Mouse (Mus musculus) heart, adult 18-20 months (tissue): ENCODE measurements around the gene Tbx21. TPM values are rescaled to one million over a fixed set of nuclear protein-coding genes. Genes with fewer than 3 reads are reported as not detected.

Source experiments
- DNase-seq, 2 experiments: peaks; one replicate each; pipeline ENCODE4 v3.0.0; 2021 to 2022; ENCODE audit warnings: mixed read lengths in 1 of 2
- long read RNA-seq, 2 experiments: library from polyadenylated mRNA; stranded (forward); transcript quantifications; one replicate each; pipeline ENCODE4 v2.0.0; 2021
- total RNA-seq, 2 experiments: library from RNA; stranded (reverse); gene quantifications; 2 replicates each; pipeline ENCODE4 v1.2.3; 2021

The Tbx21 gene
- under 1 TPM; 0.10 to 0.41 TPM for total RNA-seq
- long read RNA-seq, experiment 1, result 0 reads
- long read RNA-seq, experiment 2, result 0 reads

DNA sequence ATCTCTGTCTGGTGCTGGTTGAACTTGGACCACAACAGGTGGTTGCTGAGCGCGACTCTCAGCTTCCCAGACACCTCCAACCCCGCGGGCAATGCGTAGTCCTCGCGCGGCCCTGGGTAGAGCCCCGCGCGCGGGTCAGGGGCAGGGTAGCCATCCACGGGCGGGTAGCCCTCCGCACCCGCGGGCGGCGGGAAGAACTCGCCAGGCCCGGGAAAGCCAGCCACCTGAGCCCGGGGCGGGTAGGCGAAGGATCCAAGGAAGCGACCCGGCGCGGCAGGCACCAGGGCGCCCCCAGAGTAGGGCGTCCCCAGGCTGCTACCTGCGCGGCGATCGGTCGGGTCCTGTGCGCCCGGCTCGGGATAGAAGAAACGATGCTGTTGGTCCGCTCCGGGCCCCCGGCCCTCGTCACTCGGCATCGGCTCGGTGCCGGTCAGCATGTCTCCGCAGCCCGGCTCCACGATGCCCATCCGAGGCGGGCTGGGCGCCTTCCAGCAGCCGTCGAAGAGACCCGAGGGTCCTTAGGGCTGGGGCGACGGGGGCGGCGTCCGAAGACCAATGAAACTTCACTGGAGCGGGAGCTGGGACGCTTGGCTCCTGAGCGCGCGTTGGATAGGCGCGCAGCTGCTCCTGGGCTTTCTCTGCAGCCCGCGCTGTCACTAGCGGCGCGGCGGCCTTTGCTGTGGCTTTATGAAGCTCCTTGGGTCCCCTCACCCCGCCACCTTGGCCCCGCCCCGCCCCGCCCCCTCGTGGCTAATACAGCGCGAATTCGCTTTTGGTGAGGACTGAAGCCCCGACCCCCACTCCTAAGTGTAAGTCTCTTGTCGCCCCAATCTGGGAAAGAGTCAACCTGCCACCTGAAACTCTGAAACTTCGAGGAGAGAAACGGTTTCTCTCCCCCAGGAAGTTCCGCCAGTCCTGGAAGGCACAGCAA, at the start of gene Tbx21:
Tbx21 (minus strand) TSS at position 661 of the 931 bp plus-strand sequence.
- no peak for DNase-seq

DNA sequence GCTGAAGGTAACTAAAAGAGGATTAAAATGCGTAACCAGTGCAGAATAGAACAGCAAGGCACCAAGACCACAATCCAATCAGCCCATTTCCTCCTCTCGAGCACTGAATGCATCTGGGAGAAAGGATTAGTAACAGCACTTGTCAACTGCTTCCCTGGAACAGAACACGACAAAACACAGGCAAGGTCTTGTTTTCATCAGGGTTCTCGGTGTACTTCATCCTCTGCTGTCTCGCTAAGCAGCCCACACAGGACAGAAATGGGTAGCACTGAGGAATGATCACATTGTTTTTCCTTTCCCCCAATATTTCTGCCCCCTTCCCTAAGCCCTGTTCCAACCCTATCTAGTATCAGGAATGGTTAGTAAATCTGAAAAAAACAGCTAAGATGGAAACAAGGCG, 45.2 kb upstream of the Tbx21 start:
- DNase-seq, result no peak

DNA sequence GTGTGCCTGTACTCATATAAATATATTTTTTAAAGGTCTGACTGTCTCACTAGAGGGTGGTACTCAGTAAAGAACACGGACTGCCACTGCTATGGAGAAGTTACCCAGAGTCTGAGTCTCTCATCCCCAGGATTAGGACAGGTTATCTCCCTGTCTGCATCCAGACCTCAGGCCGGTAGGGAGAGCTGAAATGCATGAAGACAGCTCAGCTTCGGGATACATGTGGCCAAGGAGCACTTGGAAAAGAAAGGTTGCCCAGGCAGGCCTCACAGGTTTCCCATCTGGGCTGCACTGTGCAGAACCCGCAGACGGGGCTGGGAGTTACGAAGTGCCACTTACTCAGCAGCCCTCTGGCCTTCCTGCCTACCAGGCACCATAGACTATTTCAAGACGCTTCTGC, 41.9 kb upstream of the Tbx21 start:
- no peak for DNase-seq

DNA sequence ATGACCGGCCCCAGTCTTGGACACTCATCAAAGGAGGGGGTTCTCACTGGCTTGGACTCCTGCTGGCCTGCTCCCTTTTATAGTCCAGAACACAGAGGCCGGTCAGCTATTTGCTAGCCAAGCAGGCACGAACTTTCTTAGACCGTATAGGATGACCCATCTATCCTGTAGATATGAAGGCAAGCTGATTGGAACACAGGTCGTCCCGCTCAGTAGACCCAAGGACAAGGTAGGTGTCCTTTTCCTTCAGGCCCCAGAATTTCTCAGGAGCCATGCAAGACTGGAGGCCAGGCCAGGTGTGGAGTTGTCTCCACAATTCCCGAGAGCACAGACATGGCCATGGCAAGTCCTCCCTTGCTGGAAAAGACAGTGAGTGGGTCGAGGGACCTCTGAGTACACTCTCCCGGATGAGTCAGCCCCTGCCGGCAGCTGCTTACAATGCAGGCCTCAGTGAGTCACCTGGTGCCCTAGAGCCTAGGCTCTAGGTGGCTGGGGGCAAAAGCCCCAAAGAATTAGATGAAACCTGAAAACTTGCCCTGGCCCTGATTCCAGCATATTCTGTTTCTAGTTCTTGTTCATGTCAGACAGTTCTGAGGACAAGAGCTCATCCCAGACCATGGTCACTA, 37.6 kb upstream of the Tbx21 start:
- no peak for DNase-seq

DNA sequence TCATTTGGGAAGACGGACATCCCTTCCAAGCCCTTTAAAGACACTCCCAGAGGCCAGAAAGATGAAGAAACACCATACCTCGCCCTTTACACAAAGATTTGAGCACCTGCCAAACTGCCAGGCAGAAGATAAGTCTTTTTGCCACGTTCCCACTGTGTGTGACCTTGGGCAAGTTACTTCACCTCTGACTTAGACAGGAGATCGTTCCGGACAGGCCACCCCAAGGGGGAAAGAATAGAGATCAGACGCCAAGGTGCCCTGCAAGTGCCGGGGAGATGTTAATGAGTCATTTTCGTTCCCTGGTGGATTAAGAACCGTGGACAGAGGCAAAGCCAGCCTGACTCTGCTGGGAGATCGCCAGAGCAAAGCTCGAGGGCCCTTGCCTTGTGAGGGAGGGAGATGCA, 36.9 kb upstream of the Tbx21 start:
- DNase-seq, result peak; percentile 51 to 65

DNA sequence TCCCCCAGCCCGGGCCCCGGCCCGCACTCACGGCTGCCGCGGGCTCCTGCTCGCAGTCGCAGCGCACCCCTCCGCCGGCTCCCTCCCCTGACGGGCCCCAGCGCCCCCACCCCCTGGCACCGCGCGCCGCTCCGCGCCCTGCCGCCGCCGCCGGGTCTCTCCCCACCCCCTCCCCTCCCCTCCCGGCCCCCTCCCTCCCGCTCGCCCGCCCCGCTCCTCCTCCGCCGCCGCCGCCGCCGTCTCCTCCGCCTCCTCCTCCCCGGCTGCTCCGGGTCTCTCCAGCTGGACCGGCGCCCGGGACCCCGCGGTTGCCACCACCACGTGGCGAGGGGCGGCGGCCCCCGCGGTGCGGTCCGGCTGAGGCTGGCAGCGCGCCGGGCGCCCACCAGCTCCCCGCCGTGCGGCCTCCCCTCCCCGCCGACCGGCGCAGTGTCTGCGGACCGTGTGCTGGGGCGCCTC, 36.2 kb upstream of the Tbx21 start, which contains the start of gene Tbkbp1:
Tbkbp1 (minus strand) TSS at position 153 of the 459 bp plus-strand sequence.
- DNase-seq, result peak; percentile 34 to 41

DNA sequence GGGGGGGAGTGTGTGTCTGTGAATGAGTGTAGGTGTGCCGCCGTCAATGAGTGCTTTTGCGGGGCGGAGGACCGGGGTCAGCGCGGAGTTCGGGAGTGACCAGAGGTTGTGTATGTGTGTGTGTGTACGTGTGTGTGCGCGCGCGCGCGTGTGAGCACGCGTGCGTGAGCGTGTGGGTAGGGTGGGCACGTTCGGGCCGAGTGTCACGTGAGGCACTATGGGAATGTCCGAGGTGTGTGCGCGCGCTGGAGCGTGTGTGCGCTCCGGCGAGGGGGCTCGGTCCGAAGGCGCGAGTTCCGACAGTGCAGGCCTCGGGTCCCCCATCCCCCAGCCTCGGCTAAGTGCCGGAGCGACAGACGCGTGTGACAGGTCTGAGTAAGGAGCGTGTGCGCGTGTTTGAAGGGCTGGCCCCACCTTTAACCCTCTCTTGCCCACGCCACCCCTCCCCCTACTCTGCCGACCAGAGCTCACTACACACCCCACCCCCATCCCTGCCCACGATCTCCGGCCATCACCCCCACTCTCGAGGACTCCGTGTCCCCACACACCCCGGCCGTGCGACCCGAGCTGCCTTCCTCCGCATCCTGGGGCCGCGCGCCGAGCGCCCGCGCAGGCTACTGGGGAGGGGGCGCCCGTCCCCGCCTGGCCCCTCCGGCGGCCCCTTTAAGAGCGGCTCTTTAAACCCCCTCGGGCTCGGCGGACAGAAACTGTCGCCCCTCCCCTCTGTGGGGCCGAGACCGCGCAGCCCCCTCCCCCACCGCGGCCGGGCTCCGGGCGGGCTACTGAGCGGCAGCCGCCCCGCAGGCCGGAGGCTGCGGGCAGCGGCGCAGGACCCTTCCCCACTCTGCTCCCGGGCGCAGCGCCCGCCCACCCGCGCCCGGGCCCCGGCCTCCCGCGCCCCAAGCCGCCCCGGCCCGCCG, 35.5 kb upstream of the Tbx21 start:
- peak; percentile 74 for DNase-seq

DNA sequence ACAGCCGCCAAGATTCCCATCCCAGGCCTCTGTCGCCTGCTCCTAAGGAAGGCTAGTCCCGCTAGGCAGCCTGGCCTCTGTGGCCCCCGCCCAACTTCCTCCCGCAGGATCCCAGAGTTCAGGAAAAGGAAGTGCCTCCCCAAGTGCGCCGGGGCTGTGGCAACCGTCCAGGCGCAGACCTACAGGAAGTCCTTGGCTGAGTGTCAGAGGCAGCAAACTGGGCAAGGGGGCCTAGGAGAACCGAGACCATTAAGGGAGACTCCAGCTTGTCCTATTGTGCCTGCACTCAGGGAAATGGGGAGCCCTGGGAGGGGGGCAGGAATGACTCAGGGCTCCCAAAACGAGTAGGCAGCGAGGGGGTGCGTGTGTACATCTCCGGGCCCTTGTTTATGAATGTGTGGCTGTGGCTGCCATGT, 34.9 kb upstream of the Tbx21 start:
- peak; percentile 86 to 94 for DNase-seq

DNA sequence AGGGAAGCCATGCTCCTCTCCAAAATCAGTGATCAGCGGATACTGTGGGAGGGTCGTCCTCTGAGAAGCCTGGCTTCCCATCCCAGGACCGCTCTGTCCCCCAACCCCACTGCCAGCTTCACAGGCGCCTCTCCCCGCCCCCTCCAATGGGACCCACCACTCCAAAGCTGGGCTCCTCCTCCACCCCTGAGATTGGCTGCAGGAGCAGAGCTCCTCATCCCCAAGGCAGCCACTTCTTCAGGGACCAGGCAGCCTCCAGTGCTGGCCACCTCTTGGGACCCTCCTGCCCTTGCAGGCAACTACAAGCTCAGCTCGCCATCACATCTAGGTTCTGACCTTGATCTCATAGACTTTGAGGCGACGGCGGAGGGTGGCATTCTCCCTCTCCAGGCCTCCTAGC, 33.9 kb upstream of the Tbx21 start:
- no peak for DNase-seq

DNA sequence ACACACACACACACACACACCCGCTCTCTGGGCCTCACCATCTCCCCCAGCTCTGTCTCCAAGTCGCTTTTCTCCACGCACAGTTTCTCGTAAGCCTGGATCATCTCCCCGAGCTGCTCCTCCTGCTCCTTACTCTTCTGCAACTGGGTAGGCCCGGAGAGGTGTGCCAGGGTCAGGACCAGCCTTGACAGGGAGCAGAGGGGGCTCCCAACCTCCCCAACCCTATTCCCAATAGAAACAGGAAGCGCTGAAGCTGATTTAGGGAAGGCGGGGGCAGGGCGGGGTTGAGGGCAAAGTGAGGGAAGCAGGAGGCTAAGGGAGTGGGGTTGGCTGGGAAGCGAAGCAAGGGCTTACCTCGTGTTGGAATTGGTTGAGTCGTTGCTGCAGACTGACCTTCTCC, 33.5 kb upstream of the Tbx21 start:
- DNase-seq, result peak; percentile 24 to 37

DNA sequence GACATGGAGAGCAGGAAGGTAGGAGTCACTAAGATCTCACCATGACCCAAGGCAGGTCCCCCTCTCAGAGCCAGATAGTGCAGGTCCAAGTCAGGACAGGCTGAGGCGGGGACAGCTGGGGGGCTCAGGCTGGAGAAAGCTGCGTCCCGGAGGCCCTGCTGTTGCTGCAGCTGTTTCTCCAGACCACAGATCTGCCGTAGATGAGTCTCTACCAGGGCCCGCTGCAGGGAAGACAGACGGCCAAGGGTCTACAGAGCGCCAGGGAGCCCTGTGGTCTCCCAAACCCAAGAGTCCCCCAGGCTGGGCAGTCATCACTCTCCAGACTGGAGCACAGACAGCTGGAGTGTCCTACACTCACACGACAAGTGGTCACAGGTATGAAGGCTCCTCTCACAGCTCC, 32.2 kb upstream of the Tbx21 start:
- DNase-seq, result no peak

DNA sequence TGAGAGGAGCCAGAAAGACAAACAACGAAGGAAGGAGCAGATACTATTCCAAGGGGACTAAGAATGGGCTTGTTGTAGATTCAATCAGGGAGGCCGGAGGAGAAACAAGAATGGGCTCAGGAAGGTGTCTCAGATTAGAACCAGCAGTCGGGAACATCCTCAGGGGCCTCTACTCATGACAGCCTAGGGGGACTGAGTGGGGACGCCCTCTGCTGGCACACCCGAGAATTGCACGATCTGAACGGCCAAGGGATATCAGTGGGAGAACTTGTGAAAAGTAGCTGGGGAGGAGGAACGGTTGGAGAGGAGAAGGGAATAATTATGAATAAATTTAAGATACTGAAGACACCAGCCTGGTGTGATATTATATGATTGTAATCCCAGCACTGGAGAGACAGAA, 31.6 kb upstream of the Tbx21 start:
- peak; percentile 63 to 84 for DNase-seq

DNA sequence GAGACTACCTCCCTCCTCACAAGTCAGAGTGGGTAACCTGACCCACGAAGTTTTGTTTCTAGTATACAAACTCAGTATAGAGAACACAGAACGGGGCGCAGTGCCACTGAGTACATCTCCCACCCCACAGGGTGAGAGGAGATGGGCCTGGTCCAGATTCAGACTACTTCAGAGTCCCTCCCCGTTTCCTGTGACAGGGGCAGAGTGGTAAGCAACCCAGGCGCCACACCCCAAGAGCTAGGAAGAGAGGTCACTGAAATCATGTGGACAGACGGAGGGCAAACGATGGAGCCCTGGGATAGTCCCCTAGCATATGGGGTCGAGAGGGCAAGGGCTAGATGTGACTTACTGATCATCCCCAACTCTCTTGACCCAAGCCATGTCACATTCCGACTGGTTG, 30.8 kb upstream of the Tbx21 start:
- no peak for DNase-seq

DNA sequence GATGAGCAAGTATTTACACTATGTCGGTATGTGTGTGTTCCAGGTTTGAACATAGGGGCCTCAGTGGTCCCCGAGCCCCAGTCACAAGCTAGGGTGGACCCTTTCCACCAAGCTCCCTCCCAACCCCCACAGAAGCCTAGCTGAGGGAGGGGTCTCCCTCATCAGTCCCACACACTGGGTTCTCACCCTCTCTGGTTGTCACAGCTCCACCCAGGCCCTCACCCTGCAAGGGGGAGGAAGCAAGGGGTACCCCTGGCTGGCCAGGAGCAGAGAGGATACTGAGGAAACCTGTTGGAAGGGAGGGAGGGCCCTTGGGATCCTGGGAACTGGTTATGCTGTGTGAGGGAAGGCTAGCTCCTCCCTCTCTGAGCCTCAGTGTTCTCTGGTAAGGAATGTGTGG, 30.2 kb upstream of the Tbx21 start:
- no peak for DNase-seq

DNA sequence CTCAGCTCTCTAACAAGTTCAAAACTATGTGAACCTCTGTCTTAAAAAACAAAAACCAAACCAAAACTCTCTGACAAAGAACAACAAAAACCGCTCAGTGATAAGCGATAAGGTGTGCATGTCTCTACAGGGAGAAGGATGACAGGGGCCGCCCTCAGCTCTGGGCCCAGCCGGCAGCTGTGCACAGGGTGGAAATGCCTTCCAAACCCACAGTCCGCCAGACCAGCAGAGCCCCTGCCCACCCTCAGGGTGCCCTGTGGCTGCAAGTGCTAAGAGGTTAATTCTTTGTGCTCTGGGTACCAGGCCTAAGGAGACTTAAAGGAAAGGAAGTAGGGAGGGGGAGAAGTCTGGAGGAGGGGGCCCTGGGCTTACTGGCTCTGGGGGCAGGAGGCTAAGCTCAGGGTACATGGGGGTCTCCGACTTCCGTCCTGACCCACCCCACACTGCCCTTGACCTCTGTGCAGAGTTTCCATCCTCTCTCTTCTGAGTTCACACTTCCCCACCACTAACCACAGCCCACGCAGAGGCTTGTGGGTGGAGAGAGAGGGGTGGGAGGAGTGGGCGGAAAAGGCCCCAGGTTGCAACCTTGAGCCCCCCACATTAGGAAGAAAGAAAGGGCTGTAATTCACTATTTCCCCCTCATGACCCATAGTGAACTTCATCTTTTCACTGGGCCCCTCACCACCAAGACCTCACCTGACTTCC, 28.2 kb upstream of the Tbx21 start:
- no peak for DNase-seq

DNA sequence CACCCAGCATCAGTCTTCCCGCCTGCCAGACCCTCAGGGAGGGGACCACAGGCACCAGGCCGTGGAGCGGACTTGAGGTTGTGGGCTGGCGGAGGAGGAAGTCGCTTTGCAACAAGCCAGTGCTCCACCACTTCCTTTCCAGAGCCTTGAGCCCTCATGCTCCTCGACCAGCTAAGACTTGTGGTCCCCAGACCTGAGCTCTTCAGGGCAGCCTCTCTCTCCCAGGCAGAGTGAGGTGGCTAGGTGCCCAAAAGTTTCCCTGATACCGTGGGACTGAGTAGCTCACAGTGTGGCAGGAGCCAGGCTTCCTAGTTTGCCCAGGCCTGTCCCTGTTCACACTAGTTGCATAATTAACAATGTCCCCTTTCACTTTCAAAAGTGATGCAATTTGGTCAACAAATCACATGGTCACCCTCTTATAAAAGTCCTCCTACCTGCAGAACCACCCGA, 27.1 kb upstream of the Tbx21 start:
- peak; percentile 34 to 63 for DNase-seq

DNA sequence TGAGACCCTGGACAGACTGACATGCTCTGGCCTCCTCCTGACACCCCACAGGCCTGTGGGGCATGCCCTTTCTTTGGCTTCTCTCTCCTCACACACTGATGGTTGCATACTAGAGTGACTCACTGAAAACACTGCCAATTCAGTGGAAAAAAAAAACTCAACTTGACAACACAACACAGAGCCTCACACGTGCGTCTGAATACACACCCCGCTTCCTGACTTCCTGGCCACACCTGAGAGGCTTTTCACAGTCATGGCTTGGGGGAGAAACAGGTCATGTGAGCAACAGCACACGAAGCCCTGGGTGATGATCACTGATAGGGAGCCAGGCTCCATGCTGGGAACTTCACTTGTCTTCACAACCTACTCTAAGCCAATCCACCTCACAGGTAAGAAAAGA, 25.7 kb upstream of the Tbx21 start:
- no peak for DNase-seq

DNA sequence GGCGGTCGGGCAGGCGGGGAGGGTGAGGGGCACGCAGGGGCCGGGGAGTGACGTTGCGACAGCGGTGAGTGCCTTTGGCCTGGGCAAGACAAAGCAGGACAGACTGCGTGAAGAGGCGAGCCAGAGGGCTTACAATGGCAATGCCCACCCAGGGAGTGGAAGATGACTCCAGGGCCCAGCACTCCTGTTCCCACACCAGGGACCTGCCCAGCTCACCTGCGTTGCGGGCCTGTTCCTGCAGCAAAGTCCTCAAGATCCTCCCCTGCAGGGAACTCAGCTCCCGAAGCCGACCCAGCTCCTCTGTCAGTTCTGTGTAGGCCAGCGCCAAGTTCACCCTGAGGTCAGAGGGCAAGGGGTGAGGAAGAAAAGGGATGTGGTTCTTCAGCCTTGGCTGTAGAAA, 24.1 kb upstream of the Tbx21 start:
- no peak for DNase-seq

DNA sequence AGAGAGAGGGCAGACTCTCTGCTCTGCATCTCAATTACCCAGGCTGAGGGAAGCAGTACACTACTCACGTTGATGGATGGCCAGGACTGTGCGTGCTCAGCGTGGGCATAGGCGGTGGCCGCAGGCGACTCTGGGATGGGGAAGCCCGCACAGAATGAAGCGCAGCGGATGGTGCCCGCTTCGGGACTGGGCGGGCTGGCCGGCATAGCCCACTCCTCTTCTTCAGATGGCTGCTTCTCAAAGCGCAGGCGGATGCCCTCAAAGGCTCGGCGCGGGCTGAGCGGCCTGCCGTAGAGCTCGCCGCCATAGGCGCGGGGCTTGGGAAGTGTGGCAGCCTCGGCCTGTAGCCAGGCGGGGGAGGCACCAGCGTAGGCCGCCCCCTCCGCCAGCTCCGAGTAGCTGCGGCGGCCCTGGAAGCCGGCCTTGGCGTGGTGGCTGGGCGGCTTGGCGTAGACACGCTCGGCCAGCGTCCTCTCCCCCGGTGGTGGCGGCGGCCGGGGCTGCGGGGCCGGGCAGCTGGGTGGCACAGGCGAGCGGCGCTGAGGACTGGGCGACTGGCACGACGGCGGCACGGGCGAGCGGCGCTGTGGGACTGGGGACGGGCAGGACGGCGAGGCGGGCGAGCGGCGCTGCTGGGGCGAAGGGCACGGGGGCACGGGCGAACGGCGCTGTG, 23.6 kb upstream of the Tbx21 start:
- DNase-seq, result no peak

DNA sequence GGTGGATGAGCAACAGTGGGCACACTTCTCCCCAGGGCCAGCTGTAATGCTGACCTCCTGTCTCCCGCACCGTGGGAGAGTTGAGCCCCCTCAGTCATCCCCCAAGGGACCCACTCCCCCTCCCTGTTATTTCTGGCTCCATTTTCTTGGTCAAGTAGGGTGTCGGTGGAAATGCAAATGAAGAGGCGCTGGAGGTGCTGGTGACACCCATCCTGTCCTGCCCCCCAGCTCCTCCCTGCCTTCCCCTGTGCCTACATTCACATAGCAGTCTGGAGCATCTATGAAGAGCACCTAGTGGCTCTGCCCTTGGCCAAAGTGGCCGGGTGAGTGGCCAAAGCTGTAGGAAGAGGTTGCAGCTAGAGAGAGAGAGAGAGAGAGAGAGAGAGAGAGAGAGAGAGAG, 18.1 kb upstream of the Tbx21 start:
- no peak for DNase-seq

DNA sequence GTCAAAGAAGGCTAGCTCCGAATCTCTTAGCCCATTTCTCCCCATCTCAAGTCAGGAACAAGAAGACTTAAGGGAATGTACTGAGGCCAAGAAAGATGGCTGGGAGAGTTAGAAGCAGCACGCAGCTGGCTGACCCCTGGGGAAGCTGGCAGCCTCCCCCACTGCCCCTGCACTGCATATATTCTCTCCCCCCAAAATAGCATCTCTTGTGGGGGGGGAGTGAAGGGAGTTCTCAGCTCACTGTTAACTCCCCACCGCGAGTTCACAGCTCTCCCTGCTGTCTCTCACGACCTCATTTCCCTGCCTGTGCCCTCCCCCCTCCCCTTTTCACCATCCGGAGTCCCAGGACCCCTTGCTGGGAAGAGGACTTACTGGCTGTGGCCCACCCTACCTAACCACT, 17.1 kb upstream of the Tbx21 start:
- no peak for DNase-seq
